Mouse (Mus musculus) midbrain, embryonic 14.5 days (tissue): Measurements from ENCODE around the gene Ypel2. TPM values are rescaled to one million over a fixed set of nuclear protein-coding genes. Genes with fewer than 3 reads are reported as not detected.

Experiments used
- ATAC-seq: fragments of 200-750 bp; cut with Nextera tagmentation; 2 replicates; pipeline ENCODE4 v1.8.0; 2017; ENCODE audit warnings: moderate number of reproducible peaks, moderate library complexity; ENCODE audit not compliant: low FRiP score, low TSS enrichment
- DNase-seq: peaks from one replicate; pipeline ENCODE4 v3.0.0-alpha.2; 2015
- H3K27ac ChIP-seq: fragments of 300-500 bp; sonication (generic); replicated peaks from 2 replicates; pipeline ENCODE4 v1.5.1; 2014; ENCODE audit warnings: mild to moderate bottlenecking, low read depth, low read length, moderate library complexity
- H3K27me3 ChIP-seq: fragments of 300-500 bp; sonication (generic); 2 replicates; pipeline ENCODE4 v1.6.1; 2014; ENCODE audit warnings: low read length, control low read depth, mixed read lengths; ENCODE audit not compliant: control insufficient read depth, insufficient read depth
- H3K36me3 ChIP-seq: fragments of 300-500 bp; sonication (generic); 2 replicates; pipeline ENCODE4 v1.6.1; 2014; ENCODE audit warnings: low read length, control low read depth; ENCODE audit not compliant: control insufficient read depth, insufficient read depth
- H3K4me1 ChIP-seq: fragments of 300-500 bp; sonication (generic); 2 replicates; pipeline ENCODE4 v1.6.1; 2014; ENCODE audit warnings: mild to moderate bottlenecking, antibody characterized with exemption, low read length, control low read depth; ENCODE audit not compliant: control insufficient read depth, insufficient read depth
- H3K4me2 ChIP-seq: fragments of 300-500 bp; sonication (generic); 2 replicates; pipeline ENCODE4 v1.6.1; 2014; ENCODE audit warnings: mild to moderate bottlenecking, low read length, moderate library complexity
- H3K4me3 ChIP-seq: fragments of 300-500 bp; sonication (generic); replicated peaks from 2 replicates; pipeline ENCODE4 v1.5.1; 2014; ENCODE audit warnings: low read depth, low read length
- H3K9ac ChIP-seq: fragments of 300-500 bp; sonication (generic); replicated peaks from 2 replicates; pipeline ENCODE4 v1.6.1; 2014; ENCODE audit warnings: mild to moderate bottlenecking, low read length, moderate library complexity
- H3K9me3 ChIP-seq: fragments of 300-500 bp; sonication (generic); 2 replicates; pipeline ENCODE4 v1.6.1; 2016; ENCODE audit warnings: low read length, control low read depth, mixed read lengths; ENCODE audit not compliant: control insufficient read depth
- WGBS: fragments of 180-500 bp; shearing (Covaris S2); extraction: QIAGEN DNeasy Blood & Tissue Kit; methylation state at CpG from one replicate; pipeline ENCODE4 v1.1.7; 2014; 5-methylcytosine and 5-hydroxymethylcytosine counted together
- polyA plus RNA-seq: library from polyadenylated mRNA; unstranded; fragments of >200 nt; fragmentation: Nextera tagmentation; extraction: Ambion mirVana; gene quantifications from 2 replicates; pipeline ENCODE4 v1.2.1, GENCODE M21; 2014

The Ypel2 gene
- polyA plus RNA-seq, 1 experiment from 2014 or later, result 6.2 TPM

GRCm38 (mm10) chr11:86924629-86925028, 68.9 kb downstream of the Ypel2 start:
- H3K4me3 ChIP-seq, result no peak overlapping the region
- peaks cover 4% of the 10 kb centered on the region; the same call in 1 of the 2 replicates for H3K4me1 ChIP-seq
- no peak overlapping the region for H3K27ac ChIP-seq
- 78% methylated on average over 3 of the region's 3 CpGs for WGBS
- no peaks in the 10 kb centered on the region for H3K36me3 ChIP-seq
- DNase-seq, result no peak
- ATAC-seq, result no peak
- H3K9me3 ChIP-seq, result no peaks in the 10 kb centered on the region
- H3K9ac ChIP-seq, result no peak overlapping the region
- no peaks in the 10 kb centered on the region for H3K27me3 ChIP-seq
- H3K4me2 ChIP-seq, result no peak overlapping the region

- H3K4me1 ChIP-seq, result peaks cover 4% of the 10 kb centered on the region; the same call in 1 of the 2 replicates
- 76% methylated on average over 2 of the region's 2 CpGs for whole genome bisulfite sequencing
- no peaks in the 10 kb centered on the region for H3K27me3 ChIP-seq
Observed at GRCm38 (mm10) chr11:86923654-86924053, 69.9 kb downstream of the Ypel2 start.

GRCm38 (mm10) chr11:86922029-86922428, 71.5 kb downstream of the Ypel2 start:
- H3K27me3 ChIP-seq, result no peaks in the 10 kb centered on the region
- no peak overlapping the region for H3K9ac ChIP-seq
- no peaks in the 10 kb centered on the region for H3K36me3 ChIP-seq
- H3K27ac ChIP-seq, result no peak overlapping the region
- H3K9me3 ChIP-seq, result no peaks in the 10 kb centered on the region
- H3K4me3 ChIP-seq, result no peak overlapping the region
- peaks cover 4% of the 10 kb centered on the region; the same call in 1 of the 2 replicates for H3K4me1 ChIP-seq
- no peak overlapping the region for H3K4me2 ChIP-seq
- ATAC-seq (no peak), DNase-seq (no peak)
- WGBS, result 92% methylated on average over 2 of the region's 2 CpGs

More at GRCm38 (mm10) chr11:86923654-86924053, 69.9 kb downstream of the Ypel2 start:
- DNase-seq (no peak), ATAC-seq (no peak)
- H3K9me3 ChIP-seq, result no peaks in the 10 kb centered on the region
- H3K4me2 ChIP-seq, result no peak overlapping the region
- no peak overlapping the region for H3K4me3 ChIP-seq
- H3K36me3 ChIP-seq, result no peaks in the 10 kb centered on the region
- no peak overlapping the region for H3K27ac ChIP-seq
- H3K9ac ChIP-seq, result no peak overlapping the region

GRCm38 (mm10) chr11:86921335-86921734, 72.2 kb downstream of the Ypel2 start:
- Histone ChIP-seq H3K36me3 (no peaks in the 10 kb centered on the region), H3K27me3 (no peaks in the 10 kb centered on the region), H3K27ac (no peak overlapping the region), H3K4me3 (no peak overlapping the region), H3K4me2 (no peak overlapping the region), H3K9me3 (no peaks in the 10 kb centered on the region), H3K4me1 (peaks cover 4% of the 10 kb centered on the region; the same call in 1 of the 2 replicates), H3K9ac (no peak overlapping the region)
- DNase-seq, result no peak
- ATAC-seq, result no peak
- 83% methylated on average over 6 of the region's 6 CpGs for WGBS

GRCm38 (mm10) chr11:86920111-86921080, 73.1 kb downstream of the Ypel2 start:
- no peak overlapping the region for H3K4me3 ChIP-seq
- DNase-seq (peak; percentile 23), ATAC-seq (no peak)
- no peak overlapping the region for H3K9ac ChIP-seq
- no peak overlapping the region for H3K27ac ChIP-seq
- H3K27me3 ChIP-seq, result no peaks in the 10 kb centered on the region
- WGBS, result 70% methylated on average over 20 of the region's 20 CpGs
- H3K9me3 ChIP-seq, result no peaks in the 10 kb centered on the region
- H3K36me3 ChIP-seq, result no peaks in the 10 kb centered on the region
- H3K4me2 ChIP-seq, result no peak overlapping the region
- peaks cover 4% of the 10 kb centered on the region; the same call in 1 of the 2 replicates for H3K4me1 ChIP-seq

GRCm38 (mm10) chr11:86919468-86919867, 74.0 kb downstream of the Ypel2 start:
- DNase-seq (no peak), ATAC-seq (no peak)
- Histone ChIP-seq H3K4me2 (no peak overlapping the region), H3K27ac (no peak overlapping the region), H3K9ac (no peak overlapping the region), H3K9me3 (no peaks in the 10 kb centered on the region), H3K27me3 (no peaks in the 10 kb centered on the region), H3K36me3 (no peaks in the 10 kb centered on the region), H3K4me1 (peaks cover 4% of the 10 kb centered on the region; the same call in 1 of the 2 replicates), H3K4me3 (no peak overlapping the region)
- WGBS, result 91% methylated on average over 7 of the region's 7 CpGs

GRCm38 (mm10) chr11:86917536-86917935, 76.0 kb downstream of the Ypel2 start:
- Histone ChIP-seq H3K4me1 (peaks cover 4% of the 10 kb centered on the region; the same call in 1 of the 2 replicates), H3K27ac (no peak overlapping the region), H3K4me3 (no peak overlapping the region), H3K36me3 (no peaks in the 10 kb centered on the region), H3K27me3 (no peaks in the 10 kb centered on the region), H3K9ac (no peak overlapping the region), H3K4me2 (no peak overlapping the region), H3K9me3 (no peaks in the 10 kb centered on the region)
- DNase-seq (no peak), ATAC-seq (no peak)
- WGBS, result 92% methylated on average over 2 of the region's 2 CpGs

GRCm38 (mm10) chr11:86916596-86917249, 76.8 kb downstream of the Ypel2 start:
- Histone ChIP-seq H3K4me3 (no peak overlapping the region), H3K27ac (no peak overlapping the region), H3K27me3 (no peaks in the 10 kb centered on the region), H3K9ac (no peak overlapping the region), H3K4me2 (no peak overlapping the region), H3K4me1 (peaks cover 4% of the 10 kb centered on the region; the same call in 1 of the 2 replicates), H3K36me3 (no peaks in the 10 kb centered on the region), H3K9me3 (no peaks in the 10 kb centered on the region)
- 85% methylated on average over 8 of the region's 8 CpGs for WGBS
- DNase-seq (no peak), ATAC-seq (no peak)
